Mouse (Mus musculus) ovary, postnatal 10 days (tissue): ENCODE results near the gene Zfp963.
"Not testable (repeated sequence)": the region's sequence is repeated elsewhere in the genome, so short reads cannot be mapped to it uniquely, and the experiment has no call there.

ENCODE experiments used
- DNase-seq: peaks from one replicate; pipeline ENCODE4 v3.0.0; 2022; ENCODE audit warnings: low spot score

Gene Zfp963

DNA sequence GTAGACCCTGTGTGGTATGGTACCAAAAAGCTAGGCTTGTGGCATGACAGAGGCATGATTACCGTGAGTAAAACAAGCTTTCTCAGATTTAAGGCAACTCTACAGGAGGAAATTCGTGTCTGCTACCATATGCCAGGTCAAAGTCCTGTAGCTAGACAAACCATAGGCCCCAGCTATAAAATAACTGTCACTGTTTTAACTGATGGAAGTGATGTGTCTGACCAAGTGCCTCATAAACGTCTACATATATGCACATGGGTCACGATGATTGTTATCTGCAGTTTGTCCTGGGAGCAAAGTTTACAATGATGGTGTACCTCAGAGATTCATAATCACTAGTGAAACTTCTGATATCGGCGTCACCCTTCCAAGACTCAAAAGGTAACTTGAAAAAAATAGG is 9.0 kb downstream of the Zfp963 start:
- no peak for DNase-seq

DNA sequence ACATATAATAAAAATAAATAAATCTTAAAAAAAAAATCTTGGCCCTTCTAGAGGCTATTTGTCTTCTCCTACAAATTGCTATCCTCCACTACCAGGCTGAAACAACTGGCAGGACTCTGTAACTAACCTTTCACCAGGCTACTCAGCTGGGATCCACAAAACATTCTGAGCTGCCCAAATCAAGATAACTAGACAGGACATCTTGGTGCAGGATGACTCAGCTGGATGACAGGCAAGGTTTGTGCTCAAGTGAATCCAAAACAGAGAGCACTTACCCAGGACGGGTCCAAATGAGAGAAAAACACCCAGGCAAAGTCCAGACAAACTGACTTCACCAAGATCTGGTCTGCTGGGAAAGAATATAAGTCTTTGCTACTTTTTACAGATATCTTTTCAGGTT is 14.3 kb downstream of the Zfp963 start:
- DNase-seq = no peak

DNA sequence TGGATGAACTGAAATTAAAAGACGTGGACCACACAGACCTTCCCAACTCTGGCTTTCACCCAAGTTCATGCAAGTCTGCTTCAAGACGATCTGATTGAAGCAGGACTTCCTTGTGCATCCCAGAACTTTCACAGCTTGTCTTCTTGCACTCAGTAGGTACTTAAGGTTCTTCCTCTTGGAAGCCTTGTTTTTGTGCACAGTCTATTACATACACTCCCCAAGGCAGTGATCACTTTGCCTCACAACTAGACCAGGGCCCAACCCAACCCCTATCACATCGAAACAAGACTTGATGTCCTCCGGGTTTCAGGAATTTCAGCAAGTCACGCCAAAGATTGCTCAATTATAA is 32.6 kb downstream of the Zfp963 start:
- DNase-seq = no peak

DNA sequence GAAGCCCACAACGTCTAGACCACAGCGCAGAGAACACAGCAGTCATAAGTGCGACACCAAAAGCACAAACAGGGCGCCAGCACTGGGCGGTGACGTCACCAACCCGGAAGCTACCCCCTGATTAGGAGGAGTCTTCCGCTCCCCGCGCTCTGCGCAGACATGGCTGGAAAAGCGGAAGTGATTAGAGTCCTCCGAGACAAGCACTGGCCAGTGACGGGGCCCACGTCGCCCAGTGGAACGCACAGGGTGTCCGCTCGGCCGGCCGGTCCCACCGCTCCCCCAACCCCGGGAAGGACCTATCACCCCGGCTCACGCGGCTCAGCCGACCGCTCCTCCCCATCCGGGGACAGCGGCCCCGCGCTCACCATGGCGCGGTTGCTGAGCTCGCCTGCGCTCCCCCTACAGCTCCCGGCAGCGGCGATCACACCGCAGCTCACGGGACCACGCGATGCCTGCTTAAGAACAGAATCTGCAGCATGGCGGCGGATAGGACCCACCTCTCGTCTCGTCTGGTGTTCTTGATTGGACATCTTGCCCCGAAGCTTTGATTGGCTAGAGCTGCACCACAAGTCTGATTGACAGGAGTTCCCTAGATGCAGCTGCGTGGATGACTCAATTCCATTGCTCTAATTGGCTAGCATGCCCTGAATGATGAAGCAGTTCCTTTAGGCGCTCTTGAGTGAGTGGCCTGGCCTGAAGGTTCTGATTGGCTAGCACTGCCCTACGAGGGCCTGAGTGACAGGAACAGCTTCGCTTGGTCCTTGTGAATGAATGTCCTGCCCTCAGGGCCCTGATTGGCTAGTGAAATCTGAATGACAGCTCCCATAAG is 33.2 kb downstream of the Zfp963 start:
- peak; percentile 79 for DNase-seq

DNA sequence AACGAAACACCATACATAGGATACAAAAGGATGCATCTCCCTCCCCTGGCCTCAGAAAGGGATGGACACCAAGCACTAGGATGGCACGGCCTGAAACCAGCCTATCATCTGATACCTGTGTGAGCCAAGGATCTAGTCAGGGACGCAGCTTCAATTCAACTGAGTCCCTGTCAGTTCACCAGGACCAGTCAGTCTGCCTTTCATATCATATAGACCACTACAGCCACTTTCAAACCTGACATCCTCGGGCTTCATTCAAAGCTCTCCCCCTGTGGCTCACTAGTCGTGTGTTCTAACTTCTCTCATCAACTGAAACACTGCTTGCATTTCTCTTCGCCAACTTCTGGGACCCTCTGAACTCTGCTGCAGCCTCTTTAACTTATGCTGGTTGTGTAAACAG is 34.4 kb downstream of the Zfp963 start:
- no peak for DNase-seq

DNA sequence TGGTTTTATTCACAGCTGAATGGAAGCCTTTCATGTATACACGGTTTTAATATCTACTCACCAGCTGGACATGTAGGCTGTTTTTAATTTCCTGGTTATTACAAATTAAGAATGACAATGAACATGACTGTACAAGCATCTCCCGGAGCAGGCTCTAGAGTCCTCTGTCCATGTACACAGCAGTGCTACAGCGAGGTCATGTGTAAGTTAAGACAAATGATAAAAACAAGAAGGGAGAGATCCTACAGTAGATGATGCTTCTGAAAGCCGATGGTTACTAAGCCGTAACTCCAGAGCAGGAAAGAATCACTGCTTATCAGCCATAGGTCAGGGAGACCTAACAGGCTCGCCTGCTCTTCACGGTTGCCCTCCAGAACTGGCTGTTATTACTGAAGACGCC is 36.3 kb downstream of the Zfp963 start:
- DNase-seq = no peak

DNA sequence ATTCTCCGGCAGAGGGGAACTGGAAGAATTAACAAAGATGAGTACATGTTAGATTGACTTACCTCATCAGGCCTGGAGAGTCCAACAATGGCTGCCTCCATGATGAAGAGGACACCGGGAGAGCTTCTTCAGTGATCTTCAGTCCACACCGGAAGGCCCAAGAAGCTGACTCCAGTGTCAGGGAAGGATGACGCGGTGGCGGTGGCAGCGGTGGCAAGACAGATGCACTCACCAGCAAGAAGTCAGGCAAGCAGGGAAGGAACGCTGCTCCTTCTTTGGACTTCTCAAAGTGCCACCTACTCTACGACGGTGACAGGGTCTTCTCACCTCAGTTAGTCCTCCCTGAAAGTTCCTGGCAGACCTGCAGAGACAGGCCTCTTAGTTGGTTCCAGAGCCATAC is 39.1 kb downstream of the Zfp963 start, which contains the start of gene Zfp869:
Gene Zfp869, minus strand, starts transcription at position 101 of the 400 bp plus-strand sequence.
- not testable (repeated sequence) for DNase-seq

DNA sequence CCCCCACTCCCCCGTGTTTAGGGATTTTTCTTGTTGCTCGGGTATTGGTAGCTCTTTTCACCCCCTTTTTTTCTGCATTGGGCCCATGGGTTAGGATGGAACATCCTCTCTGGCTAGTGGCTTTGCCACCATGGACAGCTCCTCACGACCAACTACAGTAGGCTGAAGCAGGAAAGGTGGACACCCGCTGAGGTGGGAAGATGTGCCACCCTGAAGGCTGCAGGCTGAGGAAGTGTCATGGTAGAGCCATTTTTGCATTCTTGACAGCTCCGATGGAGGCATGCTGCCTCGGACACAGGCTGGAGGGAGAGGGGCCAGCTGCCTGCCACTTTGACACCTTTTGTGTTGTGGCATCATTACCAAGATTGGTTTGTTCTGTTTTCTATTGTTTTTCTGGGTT is 48.0 kb downstream of the Zfp963 start:
- DNase-seq = no peak
